Mouse (Mus musculus): ENCODE data around the gene Prg2. TPM values are rescaled to one million over a fixed set of nuclear protein-coding genes. Genes with fewer than 3 reads are reported as not detected.

Gene Prg2
- total and polyA plus RNA-seq, 3 experiments, result 0.17 to 0.42 TPM; not detected in 1

DNA sequence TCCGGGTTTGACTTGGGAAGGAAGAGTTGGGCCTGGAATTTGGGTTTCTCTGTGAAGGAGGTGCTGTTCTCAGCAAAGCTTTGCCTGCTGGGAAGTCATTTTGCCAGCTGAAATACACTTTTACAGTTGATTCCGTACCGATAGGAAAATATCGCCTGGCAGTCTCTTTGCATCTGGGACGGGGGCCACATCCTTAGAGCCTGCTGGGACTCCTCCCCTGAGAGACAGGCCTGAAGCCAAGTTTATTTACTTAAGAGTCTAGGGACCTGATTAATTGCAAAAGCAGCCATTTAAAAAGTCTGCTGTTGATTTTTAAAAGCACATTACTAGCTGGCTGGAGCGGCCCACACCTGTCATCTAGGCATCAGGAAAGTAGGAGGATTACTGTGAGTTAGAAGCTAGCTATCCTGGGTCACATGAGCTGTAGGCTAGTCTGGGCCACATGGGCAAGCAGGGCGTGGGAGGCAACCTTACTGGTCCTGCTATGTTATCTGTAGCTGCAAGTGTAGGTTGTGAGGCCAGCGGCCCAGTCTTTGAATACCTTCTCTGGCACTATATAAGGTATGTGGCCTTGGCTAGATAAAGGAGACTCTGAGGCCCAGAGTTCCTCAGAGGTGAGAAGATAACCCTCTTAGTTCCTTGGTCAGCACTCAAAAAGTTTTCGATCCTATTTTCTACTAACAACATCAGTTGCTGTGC lies 31.8 kb downstream of the Prg2 start:
- DNase-seq (ENCODE audit: low read depth, low spot score), result peak; percentile 72
- peak; percentile 65 for TF ChIP-seq GATA1 (IDR thresholded peaks at IDR 0.05; ENCODE audit: low read depth, low read length)
- TF ChIP-seq TBP (IDR thresholded peaks at IDR 0.05; ENCODE audit: low read depth, low read length), result peak; percentile 56; the same call in 1 of the 2 replicates
- TF ChIP-seq MYC (IDR thresholded peaks at IDR 0.05; ENCODE audit: low read depth, low read length), result peak; percentile 80; the same call in 1 of the 2 replicates
- 0 out of 2 replicates have a peak, but pooled peaks have one; percentile 45 for TF ChIP-seq MAX (IDR thresholded peaks at IDR 0.05; ENCODE audit: low read length)
- peak; percentile 58 to 66; a peak in 3 of 4 replicates for TF ChIP-seq EP300 (IDR thresholded peaks at IDR 0.05; ENCODE audit: low read depth in 1 of 2, low read length in 2 of 2)
- TF ChIP-seq USF2 (IDR thresholded peaks at IDR 0.05; ENCODE audit: borderline replicate concordance in 1 of 2, insufficient read depth in 1 of 2, low read depth in 1 of 2, low read length in 2 of 2), result 0 out of 4 replicates have a peak, but pooled peaks of 1 of the 2 experiments have one; percentile 31
- no peak; the same call in 1 of the 2 replicates for TF ChIP-seq NELFE (IDR thresholded peaks at IDR 0.05; ENCODE audit: low read depth, low read length)
- no peak; the same call in 1 of the 2 replicates for TF ChIP-seq SIN3A (IDR thresholded peaks at IDR 0.05; ENCODE audit: low read length)
- TF ChIP-seq USF1 (IDR thresholded peaks at IDR 0.05; ENCODE audit: low read depth, low read length), result peak; percentile 82
- no peaks in the 10 kb centered on the region for H3K9me3 ChIP-seq (replicated peaks; ENCODE audit: insufficient read depth, low read length)
- peaks cover 0 to 31% of the 10 kb centered on the region in 2 experiments; a peak in 2 of 4 replicates for H3K36me3 ChIP-seq (ENCODE audit: control insufficient read depth in 1 of 2, insufficient read depth in 2 of 2, low read length in 2 of 2)
- H3K27ac ChIP-seq (ENCODE audit: control insufficient read depth, low read depth, low read length), result peak overlapping the region; percentile 95
- H3K27me3 ChIP-seq (ENCODE audit: control insufficient read depth in 1 of 2, insufficient read depth in 2 of 2, low read length in 2 of 2), result no peaks in the 10 kb centered on the region
- H3K4me1 ChIP-seq (ENCODE audit: control insufficient read depth in 1 of 2, insufficient read depth in 2 of 2, low read length in 2 of 2), result peaks cover 22 to 28% of the 10 kb centered on the region in 2 experiments
- H3K9ac ChIP-seq (ENCODE audit: control insufficient read depth, low read depth, low read length, poor library complexity, severe bottlenecking), result peak overlapping the region; percentile 68
- H3K79me2 ChIP-seq (ENCODE audit: control insufficient read depth, insufficient read depth, low read length, poor library complexity), result no peaks in the 10 kb centered on the region
- H3K4me3 ChIP-seq (ENCODE audit: control insufficient read depth in 1 of 2, insufficient read depth in 1 of 2, low read depth in 2 of 2, low read length in 2 of 2), result peak overlapping the region; percentile 39 to 46

DNA sequence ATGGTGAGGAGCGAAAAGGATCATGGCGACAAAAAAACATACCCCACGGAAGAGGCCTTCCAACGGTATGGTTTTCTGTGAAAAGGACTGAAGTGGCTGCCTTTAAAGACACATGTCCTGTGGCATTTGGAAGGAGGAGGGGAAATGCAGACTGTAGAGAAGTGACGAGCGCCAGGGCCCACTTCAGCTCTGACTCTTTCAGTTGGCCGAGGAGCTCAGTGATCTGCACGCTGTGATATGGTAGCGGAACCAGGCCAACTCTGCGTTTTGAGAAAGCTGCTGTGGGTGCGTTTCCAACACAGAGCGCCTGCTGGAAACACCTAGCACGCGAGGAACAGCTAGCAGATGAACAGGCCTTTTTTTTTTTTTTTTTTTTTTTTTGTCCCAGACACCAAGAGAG lies 32.4 kb downstream of the Prg2 start:
- peak overlapping the region; percentile 30 to 46 for H3K4me3 ChIP-seq (ENCODE audit: control insufficient read depth in 1 of 2, insufficient read depth in 1 of 2, low read depth in 2 of 2, low read length in 2 of 2)
- no peaks in the 10 kb centered on the region for H3K27me3 ChIP-seq (ENCODE audit: control insufficient read depth in 1 of 2, insufficient read depth in 2 of 2, low read length in 2 of 2)
- H3K36me3 ChIP-seq (ENCODE audit: control insufficient read depth in 1 of 2, insufficient read depth in 2 of 2, low read length in 2 of 2), result peaks cover 0 to 31% of the 10 kb centered on the region in 2 experiments; a peak in 2 of 4 replicates
- peak overlapping the region; percentile 68 for H3K9ac ChIP-seq (ENCODE audit: control insufficient read depth, low read depth, low read length, poor library complexity, severe bottlenecking)
- no peaks in the 10 kb centered on the region for H3K9me3 ChIP-seq (replicated peaks; ENCODE audit: insufficient read depth, low read length)
- H3K4me1 ChIP-seq (ENCODE audit: control insufficient read depth in 1 of 2, insufficient read depth in 2 of 2, low read length in 2 of 2), result peaks cover 22 to 28% of the 10 kb centered on the region in 2 experiments
- DNase-seq (ENCODE audit: low read depth, low spot score), result peak; percentile 85
- H3K27ac ChIP-seq (ENCODE audit: control insufficient read depth, low read depth, low read length), result peak overlapping the region; percentile 95
- no peaks in the 10 kb centered on the region for H3K79me2 ChIP-seq (ENCODE audit: control insufficient read depth, insufficient read depth, low read length, poor library complexity)
- no peak for TF ChIP-seq ZKSCAN1 (IDR thresholded peaks at IDR 0.05; ENCODE audit: low read depth, low read length)
- no peak for TF ChIP-seq CTCF (IDR thresholded peaks at IDR 0.05 in 2 of 3, conservative IDR thresholded peaks at IDR 0.05 in 1 of 3; ENCODE audit: control insufficient read depth in 1 of 3, insufficient read depth in 1 of 3, low read depth in 2 of 3, low read length in 3 of 3, poor library complexity in 1 of 3, severe bottlenecking in 1 of 3)
- no peak for TF ChIP-seq USF1 (IDR thresholded peaks at IDR 0.05; ENCODE audit: low read depth, low read length)
- no peak for TF ChIP-seq RCOR1 (IDR thresholded peaks at IDR 0.05; ENCODE audit: low read depth, low read length)
- TF ChIP-seq MAZ (IDR thresholded peaks at IDR 0.05; ENCODE audit: low read depth, low read length), result no peak
- no peak for TF ChIP-seq KAT2A (conservative IDR thresholded peaks at IDR 0.05; ENCODE audit: low read depth, low read length)
- no peak for TF ChIP-seq UBTF (IDR thresholded peaks at IDR 0.05; ENCODE audit: borderline replicate concordance, insufficient read depth, low read depth, low read length)
- TF ChIP-seq MYB (IDR thresholded peaks at IDR 0.05; ENCODE audit: low read depth, low read length), result no peak
- TF ChIP-seq BHLHE40 (IDR thresholded peaks at IDR 0.05; ENCODE audit: borderline replicate concordance, low read depth, low read length), result no peak
- no peak for TF ChIP-seq USF2 (IDR thresholded peaks at IDR 0.05; ENCODE audit: borderline replicate concordance in 1 of 2, insufficient read depth in 1 of 2, low read depth in 1 of 2, low read length in 2 of 2)
- no peak for TF ChIP-seq E2F4 (IDR thresholded peaks at IDR 0.05; ENCODE audit: borderline replicate concordance, low read depth, low read length)
- no peak for TF ChIP-seq POLR2AphosphoS2 (IDR thresholded peaks at IDR 0.05; ENCODE audit: low read length)
- TF ChIP-seq SIN3A (IDR thresholded peaks at IDR 0.05; ENCODE audit: low read length), result no peak; the same call in 1 of the 2 replicates
- no peak for TF ChIP-seq SMC3 (IDR thresholded peaks at IDR 0.05; ENCODE audit: low read depth, low read length)
- TF ChIP-seq ZMIZ1 (IDR thresholded peaks at IDR 0.05; ENCODE audit: low read depth, low read length), result 0 out of 2 replicates have a peak, but pooled peaks have one; percentile 36
- peak in 1 of 2 experiments; percentile 54; a peak in 2 of 4 replicates for TF ChIP-seq POLR2A (IDR thresholded peaks at IDR 0.05; ENCODE audit: control insufficient read depth in 1 of 2, insufficient read depth in 1 of 2, low read depth in 1 of 2, low read length in 2 of 2, poor library complexity in 1 of 2)
- no peak for TF ChIP-seq MAFK (IDR thresholded peaks at IDR 0.05; ENCODE audit: borderline replicate concordance, low read depth, low read length)
- no peak for TF ChIP-seq GATA1 (IDR thresholded peaks at IDR 0.05; ENCODE audit: low read depth, low read length)
- no peak for TF ChIP-seq POLR2AphosphoS5 (IDR thresholded peaks at IDR 0.05; ENCODE audit: borderline replicate concordance, low read depth, low read length)
- TF ChIP-seq HCFC1 (IDR thresholded peaks at IDR 0.05; ENCODE audit: low read depth, low read length), result peak; percentile 16; the same call in 1 of the 2 replicates
- TF ChIP-seq TBP (IDR thresholded peaks at IDR 0.05; ENCODE audit: low read depth, low read length), result 0 out of 2 replicates have a peak, but pooled peaks have one; percentile 4
- TF ChIP-seq RAD21 (IDR thresholded peaks at IDR 0.05; ENCODE audit: low read depth, low read length), result no peak
- no peak for TF ChIP-seq TAL1 (IDR thresholded peaks at IDR 0.05; ENCODE audit: low read length)
- TF ChIP-seq ELF1 (IDR thresholded peaks at IDR 0.05; ENCODE audit: low read depth, low read length), result no peak
- no peak; the same call in 1 of the 2 replicates for TF ChIP-seq MAX (IDR thresholded peaks at IDR 0.05; ENCODE audit: low read length)
- no peak for TF ChIP-seq MYC (IDR thresholded peaks at IDR 0.05; ENCODE audit: low read depth, low read length)

All from MEL (cell line).